Mouse (Mus musculus): ENCODE results near the gene Cyp8b1. TPM values are rescaled to one million over a fixed set of nuclear protein-coding genes. Genes with fewer than 3 reads are reported as not detected.

Gene Cyp8b1
- polyA plus RNA-seq, 1 experiment from 2014 or later = not detected

DNA sequence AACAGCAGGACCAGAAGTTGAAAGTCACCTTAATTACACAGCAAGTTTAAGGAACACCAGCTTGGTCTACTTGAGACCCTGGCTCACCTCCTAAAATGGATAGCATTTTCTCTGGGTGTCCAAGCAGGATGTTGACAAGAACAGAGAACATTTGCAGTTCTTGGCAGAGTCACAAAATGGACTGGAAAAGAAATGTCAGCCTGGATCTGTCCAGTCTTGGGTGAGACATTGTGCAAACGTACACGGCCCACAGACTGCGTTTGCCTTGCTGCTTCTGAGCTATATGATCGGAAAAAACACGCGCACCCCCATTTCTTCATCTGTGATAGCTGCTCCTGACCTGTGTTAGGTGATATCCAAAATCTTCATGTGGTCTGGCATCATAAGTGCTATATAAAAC lies 48.5 kb downstream of the Cyp8b1 start:
- no peaks in the 10 kb centered on the region for H3K27me3 ChIP-seq
- H3K36me3 ChIP-seq = no peaks in the 10 kb centered on the region
- H3K27ac ChIP-seq (replicated peaks) = no peak overlapping the region
- no peak for ATAC-seq (ENCODE audit: insufficient number of reproducible peaks, low FRiP score, low TSS enrichment, low read depth)
- no peaks in the 10 kb centered on the region for H3K4me1 ChIP-seq
- WGBS = 90% methylated on average over 6 of the region's 6 CpGs
- H3K4me2 ChIP-seq (replicated peaks) = no peak overlapping the region
- H3K4me3 ChIP-seq (replicated peaks) = no peak overlapping the region
- H3K9me3 ChIP-seq (replicated peaks) = no peaks in the 10 kb centered on the region
- H3K9ac ChIP-seq = no peak overlapping the region

DNA sequence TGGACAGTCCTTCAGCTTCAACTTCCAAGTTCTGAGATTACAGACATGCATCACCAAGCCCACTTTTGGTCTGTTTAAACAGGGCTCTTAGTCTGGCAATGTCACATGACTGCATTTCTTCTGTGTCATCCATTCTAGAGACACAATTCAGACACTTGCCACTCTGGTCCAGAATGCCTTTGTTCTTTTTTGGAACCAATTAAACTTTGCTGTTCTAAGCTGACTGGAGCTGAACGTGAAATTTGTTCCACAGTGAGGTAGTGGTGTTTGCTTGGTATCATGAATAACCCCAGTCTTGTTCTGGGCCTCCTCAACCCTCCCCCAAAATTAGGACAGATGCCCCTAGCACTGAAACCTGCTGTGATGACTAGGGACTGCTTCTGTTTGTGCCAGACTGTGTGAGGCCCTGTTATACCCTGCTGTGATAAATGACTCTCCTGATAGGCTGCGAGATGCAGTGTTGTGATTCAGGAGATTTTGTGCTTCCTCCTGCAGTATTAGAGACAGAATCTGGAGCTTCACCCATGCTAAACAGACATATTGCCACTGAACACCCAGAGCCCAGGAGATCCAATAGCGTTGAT lies 50.6 kb downstream of the Cyp8b1 start:
- H3K36me3 ChIP-seq = no peaks in the 10 kb centered on the region
- WGBS = 46% methylated on average over 3 of the region's 3 CpGs
- no peaks in the 10 kb centered on the region for H3K27me3 ChIP-seq
- ATAC-seq (ENCODE audit: insufficient number of reproducible peaks, low FRiP score, low TSS enrichment, low read depth) = no peak
- no peaks in the 10 kb centered on the region for H3K4me1 ChIP-seq
- H3K9me3 ChIP-seq (replicated peaks) = no peaks in the 10 kb centered on the region
- no peak overlapping the region for H3K9ac ChIP-seq
- H3K4me2 ChIP-seq (replicated peaks) = no peak overlapping the region
- no peak overlapping the region for H3K4me3 ChIP-seq (replicated peaks)
- H3K27ac ChIP-seq (replicated peaks) = no peak overlapping the region

DNA sequence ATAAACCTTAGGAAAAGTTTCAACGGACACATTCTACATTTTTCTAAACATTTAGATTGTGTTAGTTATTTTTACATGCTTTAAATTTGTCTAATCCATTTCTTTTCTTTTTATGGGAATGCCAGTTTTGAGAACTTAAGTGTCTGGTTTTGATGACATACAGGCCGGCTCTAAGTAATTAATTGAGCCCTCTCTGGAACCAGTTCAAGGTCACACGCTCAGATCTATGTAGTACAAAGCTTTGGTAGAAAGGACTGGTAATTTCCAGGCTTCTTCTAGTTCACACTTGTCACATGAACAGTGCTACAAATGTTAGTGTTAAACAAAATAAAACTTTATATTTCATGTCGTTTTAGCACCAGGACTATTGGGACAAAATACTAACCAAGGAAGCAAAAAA lies 51.3 kb downstream of the Cyp8b1 start:
- H3K4me1 ChIP-seq = no peaks in the 10 kb centered on the region
- 49% methylated on average over 4 of the region's 4 CpGs for WGBS
- H3K9ac ChIP-seq = no peak overlapping the region

More for the DNA sequence above, 51.3 kb downstream of the Cyp8b1 start:
- no peak for ATAC-seq (ENCODE audit: insufficient number of reproducible peaks, low FRiP score, low TSS enrichment, low read depth)
- Histone ChIP-seq H3K9me3 (replicated peaks) (no peaks in the 10 kb centered on the region), H3K27me3 (no peaks in the 10 kb centered on the region), H3K4me3 (replicated peaks) (no peak overlapping the region), H3K4me2 (replicated peaks) (no peak overlapping the region), H3K27ac (replicated peaks) (no peak overlapping the region), H3K36me3 (no peaks in the 10 kb centered on the region)

Other genes starting within 250 kb of the Cyp8b1 start
- 14.4 and 15.3 TPM in 2 replicates for gene Sec22c, start 210.8 kb downstream of the Cyp8b1 start, polyA plus RNA-seq (2015; fragmentation: Nextera tagmentation; extraction: Ambion mirVana)
- gene Ss18l2, start 206.0 kb downstream of the Cyp8b1 start, polyA plus RNA-seq (2015; fragmentation: Nextera tagmentation; extraction: Ambion mirVana) = 111 and 116 TPM in 2 replicates
- 66.5 and 71.5 TPM in 2 replicates for gene Nktr, start 197.1 kb downstream of the Cyp8b1 start, polyA plus RNA-seq (2015; fragmentation: Nextera tagmentation; extraction: Ambion mirVana)
- gene Zfp651, start 157.0 kb downstream of the Cyp8b1 start, polyA plus RNA-seq (2015; fragmentation: Nextera tagmentation; extraction: Ambion mirVana) = 34.0 and 35.4 TPM in 2 replicates
- gene Klhl40, start 138.7 kb downstream of the Cyp8b1 start, polyA plus RNA-seq (2015; fragmentation: Nextera tagmentation; extraction: Ambion mirVana) = 16.7 and 23.2 TPM in 2 replicates
- 1.2 and 2.5 TPM in 2 replicates for gene Hhatl, start 123.8 kb downstream of the Cyp8b1 start, polyA plus RNA-seq (2015; fragmentation: Nextera tagmentation; extraction: Ambion mirVana)
- gene Ccdc13, start 76.8 kb downstream of the Cyp8b1 start, polyA plus RNA-seq (2015; fragmentation: Nextera tagmentation; extraction: Ambion mirVana) = 2.4 and 3.1 TPM in 2 replicates
- gene Higd1a, start 57.9 kb downstream of the Cyp8b1 start, polyA plus RNA-seq (2015; fragmentation: Nextera tagmentation; extraction: Ambion mirVana) = 212 and 224 TPM in 2 replicates
- 0.42 and 0.67 TPM in 2 replicates for gene Ackr2, start 17.9 kb downstream of the Cyp8b1 start, polyA plus RNA-seq (2015; fragmentation: Nextera tagmentation; extraction: Ambion mirVana)
- 4.1 and 4.7 TPM in 2 replicates for gene Fam198a, start 34.7 kb upstream of the Cyp8b1 start, polyA plus RNA-seq (2015; fragmentation: Nextera tagmentation; extraction: Ambion mirVana)
- gene Pomgnt2, start 80.8 kb upstream of the Cyp8b1 start, polyA plus RNA-seq (2015; fragmentation: Nextera tagmentation; extraction: Ambion mirVana) = 18.4 and 21.2 TPM in 2 replicates
- gene Snrk, start 201.0 kb upstream of the Cyp8b1 start, polyA plus RNA-seq (2015; fragmentation: Nextera tagmentation; extraction: Ambion mirVana) = 61.5 and 63.1 TPM in 2 replicates